Mouse (Mus musculus) hindbrain, embryonic 16.5 days (tissue): ENCODE data around the gene Stx8. TPM values are rescaled to one million over a fixed set of nuclear protein-coding genes. Genes with fewer than 3 reads are reported as not detected.
A peak's percentile ranks its signal among the peaks of the same experiment; 100 is the strongest.

Experiments
- ATAC-seq: fragments of 200-750 bp; cut with Nextera tagmentation; 2 replicates; pipeline ENCODE4 v1.8.0; 2017; ENCODE audit warnings: moderate TSS enrichment, moderate library complexity
- H3K27ac ChIP-seq: fragments of 300-500 bp; sonication (generic); 2 replicates; pipeline ENCODE4 v1.5.1; 2014; ENCODE audit warnings: low read depth, mild to moderate bottlenecking, control low read depth, low read length, moderate library complexity
- H3K27me3 ChIP-seq: fragments of 300-500 bp; sonication (generic); replicated peaks from 2 replicates; pipeline ENCODE4 v1.6.1; 2014; ENCODE audit warnings: low read length; ENCODE audit not compliant: control insufficient read depth, insufficient read depth
- H3K36me3 ChIP-seq: fragments of 300-500 bp; sonication (generic); 2 replicates; pipeline ENCODE4 v1.6.1; 2014; ENCODE audit warnings: mild to moderate bottlenecking, low read length, moderate library complexity, mixed read lengths; ENCODE audit not compliant: control insufficient read depth, insufficient read depth
- H3K4me1 ChIP-seq: fragments of 300-500 bp; sonication (generic); 2 replicates; pipeline ENCODE4 v1.6.1; 2014; ENCODE audit warnings: low read depth, low read length; ENCODE audit not compliant: control insufficient read depth, insufficient read depth
- H3K4me2 ChIP-seq: fragments of 300-500 bp; sonication (generic); 2 replicates; pipeline ENCODE4 v1.6.1; 2014; ENCODE audit warnings: mild to moderate bottlenecking, low read length, control low read depth, moderate library complexity
- H3K4me3 ChIP-seq: fragments of 300-500 bp; sonication (generic); 2 replicates; pipeline ENCODE4 v1.5.1; 2014; ENCODE audit warnings: mild to moderate bottlenecking, low read length, control low read depth, moderate library complexity
- H3K9ac ChIP-seq: fragments of 300-500 bp; sonication (generic); 2 replicates; pipeline ENCODE4 v1.6.1; 2014; ENCODE audit warnings: low read depth, mild to moderate bottlenecking, control low read depth, low read length, moderate library complexity
- H3K9me3 ChIP-seq: fragments of 300-500 bp; sonication (generic); 2 replicates; pipeline ENCODE4 v1.6.1; 2014; ENCODE audit warnings: mild to moderate bottlenecking, low read length, moderate library complexity; ENCODE audit not compliant: control insufficient read depth
- WGBS: fragments of 180-500 bp; shearing (Covaris S2); extraction: QIAGEN DNeasy Blood & Tissue Kit; methylation state at CpG from one replicate; pipeline ENCODE4 v1.1.7; 2014; 5-methylcytosine and 5-hydroxymethylcytosine counted together
- polyA plus RNA-seq: library from polyadenylated mRNA; unstranded; fragments of >200 nt; fragmentation: Nextera tagmentation; extraction: Ambion mirVana; gene quantifications from 2 replicates; pipeline ENCODE4 v1.2.1, GENCODE M21; 2015

Gene Stx8
- polyA plus RNA-seq, 1 experiment from 2014 or later, result 61.6 TPM

DNA sequence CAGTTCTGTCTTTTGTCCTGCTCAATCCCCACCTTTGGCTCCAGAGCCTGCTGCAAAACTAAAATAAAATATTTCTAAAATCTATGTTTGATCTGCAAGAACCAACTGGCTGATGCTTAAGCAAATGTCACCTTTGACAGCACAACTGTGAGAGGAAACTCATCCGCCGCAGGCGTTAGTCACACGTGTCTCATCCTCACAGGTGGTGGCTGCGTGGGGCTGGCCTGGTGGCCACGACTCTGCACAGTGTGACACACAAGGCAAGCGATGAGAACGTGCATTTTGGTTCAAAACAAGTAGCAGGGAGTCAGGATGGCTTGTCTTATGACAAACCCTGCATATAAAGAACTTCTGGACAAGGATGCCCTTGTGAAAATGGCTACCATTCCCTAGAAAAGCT, 233.1 kb downstream of the Stx8 start:
- H3K9me3 ChIP-seq, result no peaks in the 10 kb centered on the region
- no peak overlapping the region for H3K9ac ChIP-seq
- peaks cover 18% of the 10 kb centered on the region for H3K4me1 ChIP-seq
- no peak overlapping the region for H3K4me3 ChIP-seq
- H3K36me3 ChIP-seq, result no peaks in the 10 kb centered on the region
- H3K27ac ChIP-seq, result no peak overlapping the region
- H3K4me2 ChIP-seq, result no peak overlapping the region
- no peaks in the 10 kb centered on the region for H3K27me3 ChIP-seq
- no peak for ATAC-seq
- WGBS, result 55% methylated on average over 8 of the region's 8 CpGs

DNA sequence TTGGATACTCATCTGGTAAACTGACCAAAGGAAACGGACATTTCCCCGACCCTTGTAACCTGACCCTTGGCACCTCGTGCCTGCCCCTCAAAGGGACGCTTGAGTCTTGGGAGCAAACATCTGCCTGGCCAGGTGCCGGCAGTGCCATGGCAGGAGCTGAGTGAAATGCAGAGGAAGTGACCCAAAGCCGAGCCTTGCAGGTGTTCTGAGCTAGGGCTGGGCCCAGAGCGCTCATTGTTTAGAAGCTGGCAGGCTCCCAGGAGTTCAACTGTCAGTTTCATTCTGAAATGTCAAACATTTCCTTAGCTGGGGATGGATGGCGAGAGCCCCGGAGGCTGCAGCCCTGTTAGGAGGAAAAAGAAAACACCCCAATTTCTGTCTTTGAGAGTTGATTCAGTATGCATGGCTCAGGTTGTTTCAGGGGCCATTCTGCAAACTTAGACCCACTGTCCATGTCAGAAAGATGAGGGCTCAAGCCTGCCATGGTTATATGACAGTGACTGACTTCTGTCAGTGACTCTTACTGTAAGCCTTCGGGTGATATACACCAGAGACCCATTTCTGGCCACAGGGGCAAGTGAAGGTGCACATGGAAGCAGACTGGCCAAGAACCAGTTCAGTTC, 233.9 kb downstream of the Stx8 start:
- no peak overlapping the region for H3K9ac ChIP-seq
- H3K9me3 ChIP-seq, result no peaks in the 10 kb centered on the region
- H3K4me2 ChIP-seq, result no peak overlapping the region
- ATAC-seq, result no peak
- H3K27ac ChIP-seq, result no peak overlapping the region
- WGBS, result 31% methylated on average over 10 of the region's 10 CpGs
- H3K36me3 ChIP-seq, result no peaks in the 10 kb centered on the region
- no peaks in the 10 kb centered on the region for H3K27me3 ChIP-seq
- no peak overlapping the region for H3K4me3 ChIP-seq
- peaks cover 18% of the 10 kb centered on the region for H3K4me1 ChIP-seq

DNA sequence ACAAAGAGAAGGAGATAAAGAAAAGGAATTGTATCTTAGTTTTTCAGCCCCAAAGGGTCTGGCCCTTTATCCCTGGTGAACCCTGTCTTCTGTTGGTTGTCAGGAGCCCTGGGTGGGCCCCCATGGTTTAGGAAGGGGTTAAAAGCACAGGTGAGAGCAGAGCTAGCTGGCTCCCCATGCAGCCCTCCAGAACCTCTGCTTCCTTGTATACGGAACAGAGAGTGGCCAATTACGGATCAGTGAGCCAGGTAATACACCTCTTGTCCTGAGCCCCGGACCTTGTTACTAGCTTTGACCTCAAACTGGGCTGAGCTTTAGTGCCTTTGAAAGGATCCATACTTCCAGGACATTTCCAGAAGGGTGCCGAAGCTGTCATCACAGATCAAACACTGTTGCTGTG, 234.5 kb downstream of the Stx8 start:
- H3K4me1 ChIP-seq, result peaks cover 14% of the 10 kb centered on the region
- WGBS, result 90% methylated on average over 4 of the region's 4 CpGs

DNA sequence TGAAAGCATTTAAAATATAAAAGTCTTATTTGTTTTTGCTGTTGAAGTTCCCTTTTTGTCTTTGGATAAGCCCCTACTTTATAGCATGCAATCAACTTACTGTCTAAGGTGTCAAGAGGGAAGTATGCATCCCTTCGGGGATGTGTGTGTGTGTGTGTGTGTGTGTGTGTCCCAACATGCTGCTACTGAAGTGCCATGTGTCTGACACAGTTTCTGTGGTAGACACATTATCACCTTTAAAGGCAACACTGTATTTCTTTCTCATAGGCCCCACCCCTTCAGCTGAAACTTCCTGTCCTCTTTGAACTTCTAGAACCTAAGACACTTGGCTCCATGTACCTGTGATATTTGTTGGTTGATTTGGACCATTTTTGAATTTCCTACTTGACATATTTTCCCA, 235.1 kb downstream of the Stx8 start:
- no peak for ATAC-seq
- H3K4me2 ChIP-seq, result no peak overlapping the region
- peaks cover 8% of the 10 kb centered on the region for H3K4me1 ChIP-seq
- no peaks in the 10 kb centered on the region for H3K36me3 ChIP-seq
- H3K27me3 ChIP-seq, result no peaks in the 10 kb centered on the region
- no peak overlapping the region for H3K4me3 ChIP-seq
- no peaks in the 10 kb centered on the region for H3K9me3 ChIP-seq
- 90% methylated on average over 1 of the region's 1 CpGs for WGBS
- H3K27ac ChIP-seq, result no peak overlapping the region
- H3K9ac ChIP-seq, result no peak overlapping the region

More for the DNA sequence above, 234.5 kb downstream of the Stx8 start:
- Histone ChIP-seq H3K27me3 (no peaks in the 10 kb centered on the region), H3K4me3 (no peak overlapping the region), H3K27ac (no peak overlapping the region), H3K9ac (no peak overlapping the region), H3K36me3 (no peaks in the 10 kb centered on the region), H3K9me3 (no peaks in the 10 kb centered on the region), H3K4me2 (no peak overlapping the region)
- no peak for ATAC-seq

DNA sequence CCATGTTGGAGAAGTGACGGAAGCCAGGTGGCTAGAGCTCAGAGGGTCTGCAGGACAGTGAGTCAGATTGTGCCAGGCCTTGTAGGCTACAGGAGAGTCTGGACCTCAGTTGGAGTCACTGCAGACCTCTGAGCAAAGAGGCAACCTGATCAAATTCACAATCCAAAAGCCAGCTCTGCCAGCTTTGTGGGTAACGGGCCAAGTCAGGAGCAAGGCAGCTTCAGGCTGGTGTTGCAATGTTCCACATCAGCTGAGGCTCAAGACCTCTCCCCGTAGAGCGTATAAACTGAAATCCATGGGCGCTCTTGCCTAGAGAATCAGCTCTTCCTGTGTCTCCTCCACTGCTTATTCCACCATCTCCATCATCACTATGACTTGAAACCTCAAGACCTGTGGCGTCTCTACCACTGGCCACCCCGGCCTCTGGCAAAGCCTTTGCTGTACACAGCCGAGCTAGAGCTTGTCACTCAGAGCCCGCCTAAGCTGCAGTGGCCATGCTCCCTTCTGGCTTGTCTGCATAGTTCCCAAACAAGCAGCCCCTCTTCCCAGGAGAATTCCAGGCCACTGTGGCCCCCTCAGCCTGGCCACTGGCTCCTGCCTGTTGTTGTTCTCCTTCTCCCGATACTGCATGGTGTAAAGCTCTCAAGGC, 235.9 kb downstream of the Stx8 start:
- H3K27me3 ChIP-seq, result no peaks in the 10 kb centered on the region
- H3K4me3 ChIP-seq, result no peak overlapping the region
- H3K9ac ChIP-seq, result no peak overlapping the region
- ATAC-seq, result no peak
- H3K9me3 ChIP-seq, result no peaks in the 10 kb centered on the region
- no peaks in the 10 kb centered on the region for H3K36me3 ChIP-seq
- H3K4me2 ChIP-seq, result no peak overlapping the region
- 78% methylated on average over 10 of the region's 10 CpGs for whole genome bisulfite sequencing
- H3K4me1 ChIP-seq, result peaks cover 6% of the 10 kb centered on the region
- no peak overlapping the region for H3K27ac ChIP-seq

DNA sequence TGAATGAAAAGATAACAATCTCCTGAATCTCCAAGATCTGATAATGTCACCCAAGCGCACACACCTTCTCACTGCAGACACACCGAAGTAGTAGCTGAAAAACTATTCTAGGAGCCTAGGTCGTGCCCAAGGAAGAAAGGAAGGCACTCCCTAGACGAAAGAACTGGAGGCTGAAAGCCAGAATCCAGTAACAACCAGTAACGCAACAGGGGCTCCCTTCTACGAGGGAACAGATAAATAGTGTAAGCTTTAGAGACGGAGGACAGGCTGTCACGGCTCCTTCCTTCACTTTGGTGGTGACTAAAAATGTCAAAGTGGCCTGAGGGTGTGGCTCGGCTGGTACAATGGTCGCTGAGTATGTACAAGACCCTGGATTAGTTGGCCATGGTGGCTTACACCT, 236.6 kb downstream of the Stx8 start:
- no peak overlapping the region for H3K27ac ChIP-seq
- 60% methylated on average over 10 of the region's 10 CpGs for WGBS
- no peaks in the 10 kb centered on the region for H3K36me3 ChIP-seq
- ATAC-seq, result no peak
- H3K27me3 ChIP-seq, result no peaks in the 10 kb centered on the region
- no peak overlapping the region for H3K4me3 ChIP-seq
- H3K4me1 ChIP-seq, result peaks cover 6% of the 10 kb centered on the region
- H3K9me3 ChIP-seq, result no peaks in the 10 kb centered on the region
- no peak overlapping the region for H3K9ac ChIP-seq
- H3K4me2 ChIP-seq, result no peak overlapping the region

DNA sequence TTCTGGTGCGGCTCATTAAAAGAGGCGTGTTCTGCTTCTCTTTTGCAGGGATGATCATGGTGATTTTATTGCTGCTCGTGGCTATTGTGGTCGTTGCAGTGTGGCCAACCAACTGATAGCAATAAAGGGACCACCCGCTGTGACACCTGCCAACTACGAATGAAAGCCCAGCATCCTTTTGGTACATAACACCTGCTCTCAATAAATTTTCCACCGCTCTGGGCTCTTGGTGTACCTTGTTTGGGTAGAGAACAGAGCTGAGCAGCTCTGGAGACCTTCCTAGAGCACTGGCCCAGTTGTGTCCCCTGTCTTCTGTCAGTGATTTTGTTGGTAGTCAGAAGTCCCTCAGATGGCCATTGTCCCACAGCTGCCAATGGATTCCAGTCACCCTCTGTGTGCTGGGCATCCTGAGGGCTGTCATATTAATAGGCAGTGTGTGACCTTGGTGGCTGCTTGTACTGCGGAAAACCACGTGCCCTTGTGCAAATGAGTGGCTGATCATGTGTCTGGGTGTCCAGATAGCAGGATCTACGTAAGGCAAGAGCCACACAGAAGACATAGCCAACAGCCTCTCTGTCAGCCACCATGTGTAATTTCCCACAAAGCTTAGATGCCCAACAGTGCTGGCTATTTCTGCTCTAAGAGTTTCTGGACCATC, 237.8 kb downstream of the Stx8 start:
- H3K9ac ChIP-seq, result no peak overlapping the region
- 61% methylated on average over 10 of the region's 10 CpGs for WGBS
- no peak overlapping the region for H3K4me3 ChIP-seq
- H3K9me3 ChIP-seq, result no peaks in the 10 kb centered on the region
- peaks cover 10% of the 10 kb centered on the region for H3K4me1 ChIP-seq
- ATAC-seq, result no peak
- no peak overlapping the region for H3K4me2 ChIP-seq
- H3K27me3 ChIP-seq, result no peaks in the 10 kb centered on the region
- no peaks in the 10 kb centered on the region for H3K36me3 ChIP-seq
- H3K27ac ChIP-seq, result no peak overlapping the region

DNA sequence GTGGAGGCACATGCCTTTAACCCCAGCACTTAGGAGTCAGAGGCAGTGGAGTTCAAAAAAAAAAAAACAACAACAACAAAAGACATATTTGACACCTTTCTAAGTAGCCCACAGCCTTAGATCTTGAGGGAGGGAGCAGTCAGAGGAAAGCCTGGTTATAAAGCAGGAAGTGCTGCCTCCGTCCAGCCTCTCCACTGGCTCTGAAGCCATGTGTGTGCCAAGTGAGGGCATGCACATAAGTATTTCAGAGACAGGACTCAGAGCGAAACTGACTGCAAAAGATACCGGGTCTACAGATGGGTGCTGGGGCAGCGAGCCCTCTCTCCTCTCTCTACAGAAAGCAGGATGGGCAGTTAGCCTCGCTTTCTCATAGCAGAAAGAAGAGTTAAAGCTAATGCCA, 238.4 kb downstream of the Stx8 start:
- Histone ChIP-seq H3K27ac (peak overlapping the region; percentile 18; the same call in 1 of the 2 replicates), H3K9me3 (no peaks in the 10 kb centered on the region), H3K9ac (no peak overlapping the region), H3K4me3 (no peak overlapping the region), H3K36me3 (no peaks in the 10 kb centered on the region), H3K4me2 (no peak overlapping the region), H3K27me3 (no peaks in the 10 kb centered on the region), H3K4me1 (peaks cover 10% of the 10 kb centered on the region)
- 84% methylated on average over 5 of the region's 5 CpGs for WGBS
- ATAC-seq, result no peak

DNA sequence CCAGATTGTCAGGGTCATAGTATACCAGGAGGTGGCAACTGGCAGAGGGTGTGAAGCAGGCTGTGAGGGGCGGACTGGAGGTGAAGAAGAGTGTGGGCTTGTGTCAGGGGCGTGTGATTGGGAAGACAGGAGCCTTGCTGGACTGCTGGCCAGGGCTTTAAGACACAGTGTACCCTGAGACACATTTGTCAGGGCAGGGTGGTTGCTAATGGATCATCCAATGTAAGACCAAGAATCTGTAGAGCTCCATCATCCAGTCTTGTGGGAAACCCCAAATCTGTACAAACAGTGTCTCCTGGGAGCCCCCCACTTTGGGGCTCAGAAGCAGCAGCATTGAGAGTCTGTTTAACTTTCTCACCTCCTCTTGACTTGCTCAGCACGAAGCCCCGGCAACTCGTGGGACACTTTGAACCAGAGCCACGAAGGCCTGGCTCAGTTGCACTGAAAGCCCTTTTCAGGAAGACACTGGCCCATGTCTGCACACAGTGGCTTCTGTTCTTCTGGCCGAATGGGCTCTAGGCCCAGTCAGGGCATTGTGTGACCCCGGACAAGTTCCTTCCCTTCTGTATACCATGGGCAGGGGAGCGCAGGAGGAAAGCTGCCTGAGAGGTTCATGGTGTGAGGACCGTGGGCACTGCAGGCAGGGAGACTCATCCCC, 239.7 kb downstream of the Stx8 start:
- H3K4me2 ChIP-seq, result no peak overlapping the region
- no peaks in the 10 kb centered on the region for H3K36me3 ChIP-seq
- peak; percentile 92 for ATAC-seq
- H3K27me3 ChIP-seq, result no peaks in the 10 kb centered on the region
- no peak overlapping the region for H3K9ac ChIP-seq
- no peak overlapping the region for H3K27ac ChIP-seq
- no peaks in the 10 kb centered on the region for H3K9me3 ChIP-seq
- WGBS, result 76% methylated on average over 10 of the region's 10 CpGs
- H3K4me3 ChIP-seq, result no peak overlapping the region
- peaks cover 4% of the 10 kb centered on the region; the same call in 1 of the 2 replicates for H3K4me1 ChIP-seq
